Mouse (Mus musculus) liver, embryonic 14.5 days (tissue): ENCODE measurements around the gene Defb25. TPM values are rescaled to one million over a fixed set of nuclear protein-coding genes. Genes with fewer than 3 reads are reported as not detected.

Source experiments
- ATAC-seq: fragments of 200-750 bp; cut with Nextera tagmentation; 2 replicates; pipeline ENCODE4 v1.8.0; 2017; ENCODE audit warnings: moderate number of reproducible peaks, mild to moderate bottlenecking, moderate library complexity; ENCODE audit not compliant: insufficient read depth
- DNase-seq, 3 experiments: peaks; one replicate each; pipeline ENCODE4 v3.0.0-alpha.2; 2012 to 2013; ENCODE audit warnings: low read depth in 3 of 3, low spot score in 3 of 3
- H3K27ac ChIP-seq: fragments of 300-500 bp; sonication (generic); 2 replicates; pipeline ENCODE4 v1.5.1; 2014; ENCODE audit warnings: moderate library complexity, mild to moderate bottlenecking, control low read depth, inconsistent platforms
- H3K27me3 ChIP-seq: fragments of 300-500 bp; sonication (generic); 2 replicates; pipeline ENCODE4 v1.6.1; 2014; ENCODE audit warnings: mild to moderate bottlenecking, low read length, moderate library complexity; ENCODE audit not compliant: control insufficient read depth, insufficient read depth
- H3K36me3 ChIP-seq: fragments of 300-500 bp; sonication (generic); replicated peaks from 2 replicates; pipeline ENCODE4 v1.6.1; 2014; ENCODE audit warnings: low read depth; ENCODE audit not compliant: control insufficient read depth, insufficient read depth
- H3K4me1 ChIP-seq, 2 experiments: fragments of 200-500 bp in 1 of 2; fragments of 300-500 bp in 1 of 2; sonication (generic) in 1 of 2; replicated peaks; 2 replicates each; pipeline ENCODE4 v1.6.1; 2012 to 2014; ENCODE audit warnings: antibody characterized with exemption in 1 of 2, inconsistent platforms in 1 of 2, low read length in 1 of 2; ENCODE audit not compliant: control insufficient read depth in 2 of 2, insufficient read depth in 2 of 2
- H3K4me2 ChIP-seq: fragments of 300-500 bp; sonication (generic); 2 replicates; pipeline ENCODE4 v1.6.1; 2014; ENCODE audit warnings: low read depth, mild to moderate bottlenecking, control low read depth, moderate library complexity
- H3K4me3 ChIP-seq, 2 experiments: fragments of 200-500 bp in 1 of 2; fragments of 300-500 bp in 1 of 2; sonication (generic) in 1 of 2; 2 replicates each; pipeline ENCODE4 v1.5.1; 2012 to 2014; ENCODE audit warnings: low read depth in 2 of 2, low read length in 2 of 2, mild to moderate bottlenecking in 2 of 2, control low read depth in 1 of 2, inconsistent platforms in 1 of 2, moderate library complexity in 1 of 2; ENCODE audit not compliant: insufficient read depth in 1 of 2
- H3K9ac ChIP-seq: fragments of 300-500 bp; sonication (generic); replicated peaks from 2 replicates; pipeline ENCODE4 v1.6.1; 2014; ENCODE audit warnings: mild to moderate bottlenecking, control low read depth, moderate library complexity
- H3K9me3 ChIP-seq: fragments of 300-500 bp; sonication (generic); 2 replicates; pipeline ENCODE4 v1.6.1; 2016; ENCODE audit warnings: low read length, mixed read lengths; ENCODE audit not compliant: control insufficient read depth
- CTCF ChIP-seq: IDR thresholded peaks from 2 replicates; pipeline ENCODE4 v1.5.1; 2016; ENCODE audit warnings: antibody characterized with exemption, low read depth, control low read depth
- EP300 ChIP-seq: IDR thresholded peaks from 2 replicates; pipeline ENCODE4 v1.6.1; 2016; ENCODE audit warnings: antibody characterized with exemption, low read depth
- WGBS: fragments of 180-500 bp; shearing (Covaris S2); extraction: QIAGEN DNeasy Blood & Tissue Kit; methylation state at CpG from one replicate; pipeline ENCODE4 v1.1.7; 2014; ENCODE audit not compliant: insufficient replicate concordance; 5-methylcytosine and 5-hydroxymethylcytosine counted together
- polyA plus RNA-seq, 2 experiments: library from polyadenylated mRNA; depleted of rRNA in 1 of 2; stranded (reverse) in 1 of 2; unstranded in 1 of 2; fragments of >200 nt; fragmentation: Nextera tagmentation in 1 of 2; extraction: Ambion mirVana in 1 of 2; gene quantifications; 2 replicates each; pipeline versions ENCODE4 v1.2.1 to v1.2.3; 2012 to 2014

The Defb25 gene
- polyA plus RNA-seq, 2 experiments, result not detected

- 58% methylated on average over 23 of the region's 23 CpGs for WGBS
- Histone ChIP-seq H3K4me3 (no peak overlapping the region), H3K4me1 (0 out of 4 replicates have a peak, but pooled peaks cover 0 to 2% of the 10 kb centered on the region in 2 experiments), H3K27me3 (no peaks in the 10 kb centered on the region), H3K9me3 (no peaks in the 10 kb centered on the region), H3K9ac (no peak overlapping the region), H3K36me3 (no peaks in the 10 kb centered on the region), H3K4me2 (no peak overlapping the region), H3K27ac (no peak overlapping the region)
- no peak for ATAC-seq
- DNase-seq, result no peak
- no peak for TF ChIP-seq CTCF
- TF ChIP-seq EP300, result no peak
These were observed 13.6 kb upstream of the Defb25 start for GRCm38 (mm10) chr2:152636246-152637005.

- ATAC-seq, result no peak
- TF ChIP-seq CTCF (no peak), EP300 (no peak)
- WGBS, result 71% methylated on average over 29 of the region's 29 CpGs
- H3K36me3 ChIP-seq, result no peaks in the 10 kb centered on the region
- no peaks in the 10 kb centered on the region for H3K9me3 ChIP-seq
- no peak overlapping the region for H3K4me2 ChIP-seq
- H3K4me1 ChIP-seq, result 0 out of 4 replicates have a peak, but pooled peaks cover 0 to 2% of the 10 kb centered on the region in 2 experiments
- H3K27ac ChIP-seq, result no peak overlapping the region
- DNase-seq, result no peak
- no peak overlapping the region for H3K4me3 ChIP-seq
- no peaks in the 10 kb centered on the region; the same call in 1 of the 2 replicates for H3K27me3 ChIP-seq
- H3K9ac ChIP-seq, result no peak overlapping the region
These were observed 11.5 kb upstream of the Defb25 start for GRCm38 (mm10) chr2:152634311-152634710.

GRCm38 (mm10) chr2:152633334-152633733 is 10.5 kb upstream of the Defb25 start:
- Histone ChIP-seq H3K4me2 (no peak overlapping the region), H3K9me3 (no peaks in the 10 kb centered on the region), H3K36me3 (no peaks in the 10 kb centered on the region), H3K4me3 (no peak overlapping the region), H3K4me1 (0 out of 4 replicates have a peak, but pooled peaks cover 0 to 2% of the 10 kb centered on the region in 2 experiments), H3K9ac (no peak overlapping the region), H3K27ac (no peak overlapping the region), H3K27me3 (peaks cover 4% of the 10 kb centered on the region)
- TF ChIP-seq EP300, result no peak
- no peak for TF ChIP-seq CTCF
- ATAC-seq (no peak), DNase-seq (no peak)
- 43% methylated on average over 17 of the region's 17 CpGs for WGBS

- TF ChIP-seq CTCF (no peak), EP300 (no peak)
- H3K4me3 ChIP-seq, result no peak overlapping the region
- H3K27ac ChIP-seq, result no peak overlapping the region
- H3K9ac ChIP-seq, result no peak overlapping the region
- DNase-seq, result no peak
- H3K36me3 ChIP-seq, result no peaks in the 10 kb centered on the region
- H3K27me3 ChIP-seq, result peaks cover 34% of the 10 kb centered on the region
- no peaks in the 10 kb centered on the region for H3K9me3 ChIP-seq
- ATAC-seq, result no peak
- H3K4me1 ChIP-seq, result no peaks in the 10 kb centered on the region
- 73% methylated on average over 6 of the region's 6 CpGs for WGBS
- H3K4me2 ChIP-seq, result no peak overlapping the region
These were observed 7.1 kb upstream of the Defb25 start for GRCm38 (mm10) chr2:152629904-152630303.

- no peak for DNase-seq
- Histone ChIP-seq H3K4me2 (no peak overlapping the region), H3K4me1 (no peaks in the 10 kb centered on the region), H3K9me3 (no peaks in the 10 kb centered on the region), H3K9ac (no peak overlapping the region), H3K4me3 (no peak overlapping the region), H3K27ac (no peak overlapping the region), H3K27me3 (peaks cover 34% of the 10 kb centered on the region), H3K36me3 (no peaks in the 10 kb centered on the region)
- 46% methylated on average over 3 of the region's 3 CpGs for WGBS
- TF ChIP-seq EP300, result no peak
- TF ChIP-seq CTCF, result no peak
- no peak for ATAC-seq
These were observed 6.4 kb upstream of the Defb25 start for GRCm38 (mm10) chr2:152629239-152629638.
